Mouse (Mus musculus) thymus, adult 2 months (tissue): ENCODE data around the gene Rnf19b.

ENCODE experiments used
- CTCF ChIP-seq: fragments of 200-500 bp; IDR thresholded peaks from 2 replicates; pipeline ENCODE4 v1.5.1; 2012; ENCODE audit warnings: mild to moderate bottlenecking, control low read depth, low read length, moderate library complexity, borderline replicate concordance; ENCODE audit not compliant: control insufficient read depth, poor library complexity, insufficient read depth; ENCODE audit errors: extremely low read depth
- POLR2A ChIP-seq: fragments of 200-500 bp; IDR thresholded peaks from 2 replicates; pipeline ENCODE4 v1.6.1; 2012; ENCODE audit warnings: mild to moderate bottlenecking, low read length, control low read depth, moderate library complexity; ENCODE audit not compliant: control insufficient read depth, poor library complexity, insufficient read depth; ENCODE audit errors: extremely low read depth

- TF ChIP-seq CTCF (no peak), POLR2A (no peak)
Observed at GRCm38 (mm10) chr4:129129387-129129786, 71.3 kb downstream of the Rnf19b start.
